Comparison of ENCODE assay signal across 8 mouse cellular contexts in genomic region chr14:54617897-54618365, GRCm38 (mm10). TPM values are rescaled to one million over a fixed set of nuclear protein-coding genes. Genes with fewer than 3 reads are reported as not detected.
DNase-seq lines count a peak whose midpoint lies in the region; ATAC-seq and TF ChIP-seq lines count a peak whose summit lies in the region.

Gene Psmb5 (minus strand): TSS chr14:54618022.

- H3K4me2 ChIP-seq in embryonic facial prominence, embryonic 13.5 days = peak within 1 kb of the TSS; percentile 69
- H3K4me2 ChIP-seq in limb, embryonic 13.5 days (replicated peaks) = peak within 1 kb of the TSS; percentile 81
- peak within 1 kb of the TSS; percentile 87 for H3K4me2 ChIP-seq in midbrain, embryonic 16.5 days (ENCODE audit: low read length)

- peak; percentile 79 for ATAC-seq in embryonic facial prominence, embryonic 13.5 days (ENCODE audit: insufficient number of reproducible peaks, insufficient read depth, low FRiP score, low TSS enrichment, low read depth)
- peak; percentile 91 for ATAC-seq in limb, embryonic 13.5 days (ENCODE audit: low FRiP score, low read depth)
- ATAC-seq in midbrain, embryonic 16.5 days = peak; percentile 93

- H3K4me3 ChIP-seq in embryonic facial prominence, embryonic 13.5 days = peak within 1 kb of the TSS; percentile 77
- H3K4me3 ChIP-seq in kidney, adult 2 months (ENCODE audit: insufficient read depth, low read depth, low read length) = peak within 1 kb of the TSS; percentile 98
- H3K4me3 ChIP-seq in limb, embryonic 13.5 days = peak within 1 kb of the TSS; percentile 79
- peak within 1 kb of the TSS; percentile 54 for H3K4me3 ChIP-seq in midbrain, embryonic 16.5 days (ENCODE audit: low read depth, low read length)

- peaks cover 29% of the 10 kb centered on the region for H3K36me3 ChIP-seq in embryonic facial prominence, embryonic 13.5 days
- H3K36me3 ChIP-seq in kidney, adult 2 months (ENCODE audit: control insufficient read depth, insufficient read depth, low read length) = peaks cover 1% of the 10 kb centered on the region; the same call in 1 of the 2 replicates
- H3K36me3 ChIP-seq in limb, embryonic 13.5 days = peaks cover 29% of the 10 kb centered on the region
- H3K36me3 ChIP-seq in midbrain, embryonic 16.5 days (ENCODE audit: control insufficient read depth, insufficient read depth, low read length) = peaks cover 3% of the 10 kb centered on the region; the same call in 1 of the 2 replicates

- TF ChIP-seq CTCF in kidney, adult 2 months (conservative IDR thresholded peaks at IDR 0.05; ENCODE audit: insufficient read depth, insufficient read length, low read depth, low read length) = no peak

- peak within 1 kb of the TSS; percentile 94 for H3K9ac ChIP-seq in embryonic facial prominence, embryonic 13.5 days
- peak within 1 kb of the TSS; percentile 89 for H3K9ac ChIP-seq in limb, embryonic 13.5 days
- peak within 1 kb of the TSS; percentile 72 for H3K9ac ChIP-seq in midbrain, embryonic 16.5 days (ENCODE audit: low read depth, low read length)

- under 1% methylated on average over 25 of the region's 25 CpGs for WGBS in embryonic facial prominence, embryonic 13.5 days
- WGBS in kidney, adult 2 months = under 1% methylated on average over 25 of the region's 25 CpGs
- under 1% methylated on average over 25 of the region's 25 CpGs for WGBS in limb, embryonic 13.5 days
- under 1% methylated on average over 25 of the region's 25 CpGs for WGBS in midbrain, embryonic 16.5 days

- TF ChIP-seq POLR2A in kidney, adult 2 months (IDR thresholded peaks at IDR 0.05; ENCODE audit: low read depth, low read length) = peak; percentile 38

- H3K9me3 ChIP-seq in embryonic facial prominence, embryonic 13.5 days = no peaks in the 10 kb centered on the region
- H3K9me3 ChIP-seq in limb, embryonic 13.5 days = no peaks in the 10 kb centered on the region
- H3K9me3 ChIP-seq in midbrain, embryonic 16.5 days (replicated peaks; ENCODE audit: control insufficient read depth, low read length, poor library complexity, severe bottlenecking) = no peaks in the 10 kb centered on the region

- H3K4me1 ChIP-seq in embryonic facial prominence, embryonic 13.5 days = peaks cover 13% of the 10 kb centered on the region
- no peaks in the 10 kb centered on the region for H3K4me1 ChIP-seq in kidney, adult 2 months (ENCODE audit: control insufficient read depth, insufficient read depth, low read length)
- peaks cover 12% of the 10 kb centered on the region for H3K4me1 ChIP-seq in limb, embryonic 13.5 days
- peaks cover 11% of the 10 kb centered on the region for H3K4me1 ChIP-seq in midbrain, embryonic 16.5 days (ENCODE audit: control insufficient read depth, insufficient read depth, low read length)

- no peaks in the 10 kb centered on the region for H3K27me3 ChIP-seq in embryonic facial prominence, embryonic 13.5 days
- H3K27me3 ChIP-seq in kidney, adult 2 months (replicated peaks; ENCODE audit: control insufficient read depth, insufficient read depth, low read length) = no peaks in the 10 kb centered on the region
- no peaks in the 10 kb centered on the region for H3K27me3 ChIP-seq in limb, embryonic 13.5 days
- no peaks in the 10 kb centered on the region for H3K27me3 ChIP-seq in midbrain, embryonic 16.5 days (ENCODE audit: control insufficient read depth, insufficient read depth, low read depth, low read length)

- peak; percentile 85 for DNase-seq in 3134 (ENCODE audit: extremely low read depth, insufficient read length, low spot score)
- DNase-seq in adrenal gland, postnatal 36 days = peak; percentile 88 to 89
- DNase-seq in heart, adult 18-20 months = peak; percentile 91 to 93
- peak; percentile 94 for DNase-seq in kidney, adult 2 months
- DNase-seq in spleen, postnatal 10 days (ENCODE audit: low spot score in 2 of 2) = peak; percentile 88 to 92

- peak within 1 kb of the TSS; percentile 85 for H3K27ac ChIP-seq in embryonic facial prominence, embryonic 13.5 days
- H3K27ac ChIP-seq in kidney, adult 2 months (ENCODE audit: insufficient read depth, low read depth, low read length) = peak within 1 kb of the TSS; percentile 87
- H3K27ac ChIP-seq in limb, embryonic 13.5 days = peak within 1 kb of the TSS; percentile 79; the same call in 1 of the 2 replicates
- peak within 1 kb of the TSS; percentile 81 for H3K27ac ChIP-seq in midbrain, embryonic 16.5 days (ENCODE audit: low read length)

RNA-seq across cellular contexts. Expression of gene Psmb5, which starts in this region (rescaled TPM):
- total RNA-seq in adrenal gland, postnatal 36 days (2021) = 100 to 1,000 TPM; 347 to 407 TPM
- polyA plus RNA-seq in embryonic facial prominence, embryonic 13.5 days (2015; fragmentation: Nextera tagmentation; extraction: Ambion mirVana) = 390 and 393 TPM in 2 replicates
- total RNA-seq in heart, adult 18-20 months (2021) = 100 to 1,000 TPM; 173 to 201 TPM
- 244 and 276 TPM in 2 replicates for polyA plus RNA-seq in kidney, adult 2 months (2012; rRNA removed)
- 394 and 410 TPM in 2 replicates for polyA plus RNA-seq in limb, embryonic 13.5 days (2015; fragmentation: Nextera tagmentation; extraction: Ambion mirVana)
- 412 and 432 TPM in 2 replicates for polyA plus RNA-seq in midbrain, embryonic 16.5 days (2015; fragmentation: Nextera tagmentation; extraction: Ambion mirVana)

Comparison
In these comparisons a context has a peak if more than half of its experiments do, and no peak if none do; other contexts are left out.
1. Peak in every context shown above with its lines: DNase-seq, ATAC-seq, H3K4me3 ChIP-seq and H3K27ac ChIP-seq.